Mouse (Mus musculus) 3T3-L1 (cell line): ENCODE measurements around the gene Cwh43.
A peak's percentile ranks its signal among the peaks of the same experiment; 100 is the strongest.
"Not testable (repeated sequence)": the region's sequence is repeated elsewhere in the genome, so short reads cannot be mapped to it uniquely, and the experiment has no call there.

Experiments
- DNase-seq: peaks from one replicate; pipeline ENCODE4 v3.0.0-alpha.2; 2015; ENCODE audit warnings: low read depth, low spot score

The Cwh43 gene

GRCm38 (mm10) chr5:73474412-73475405, 68.8 kb downstream of the Cwh43 start:
- DNase-seq = no peak

DNA sequence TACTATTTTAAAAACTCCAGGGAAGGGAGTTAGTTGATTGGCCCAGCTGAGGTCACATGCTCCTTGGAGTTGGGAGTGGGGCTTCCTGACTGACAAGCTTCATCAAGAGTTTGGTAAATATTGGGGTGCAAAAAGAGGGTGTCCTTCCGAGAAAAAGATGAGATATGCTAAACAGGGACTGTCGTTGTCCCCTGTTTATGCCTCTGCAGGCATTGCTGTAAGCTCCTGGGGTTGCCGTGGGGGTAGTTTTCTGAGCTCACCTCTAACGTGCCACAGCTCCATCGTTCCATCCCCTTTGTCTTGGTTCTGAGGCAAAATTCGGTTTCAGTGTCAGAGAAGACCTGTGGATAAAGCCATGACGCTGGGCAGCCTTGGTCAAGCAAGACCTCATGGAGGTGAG, 74.8 kb downstream of the Cwh43 start, which contains the start of gene Dcun1d4:
TSS of gene Dcun1d4 (plus strand) at position 301 of the 400 bp plus-strand sequence.
- no peak for DNase-seq

DNA sequence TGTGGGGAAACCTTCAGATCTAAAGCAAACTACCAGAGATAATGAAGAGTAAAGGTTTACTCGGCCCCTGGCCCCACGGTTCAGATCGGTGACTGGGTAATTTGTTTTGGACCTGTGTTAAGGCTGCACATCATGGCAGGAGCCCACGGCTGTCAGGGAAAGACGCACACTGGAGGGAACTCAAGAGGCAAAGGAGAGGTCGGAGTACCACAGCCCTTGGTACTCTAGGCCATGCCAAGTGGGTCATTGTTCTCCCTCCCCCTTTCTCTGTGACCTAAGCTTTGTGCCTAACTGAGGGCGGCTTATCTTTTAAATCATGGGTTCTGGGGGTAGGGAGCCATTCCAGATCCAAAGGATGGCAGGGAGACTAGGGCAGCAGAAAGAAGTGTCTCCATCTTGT, 75.5 kb downstream of the Cwh43 start:
- no peak for DNase-seq

DNA sequence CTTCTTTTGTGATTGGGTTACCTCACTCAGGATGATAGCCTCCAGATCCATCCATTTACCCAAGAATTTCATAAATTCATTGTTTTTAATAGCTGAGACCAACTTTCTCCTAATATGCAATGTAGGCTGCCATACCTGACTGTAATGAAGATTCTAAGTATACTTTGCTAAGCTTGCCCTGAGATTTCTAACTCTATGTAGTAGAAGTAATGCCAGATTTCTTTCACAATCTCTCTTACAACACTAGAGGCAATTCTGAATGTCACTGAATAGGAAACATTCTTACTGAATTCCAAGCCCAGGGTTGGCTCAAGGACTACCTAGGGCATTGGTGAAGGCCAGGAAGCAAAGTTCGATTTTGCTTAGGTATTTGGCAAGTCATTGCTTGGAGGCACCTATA, 76.5 kb downstream of the Cwh43 start:
- DNase-seq = not testable (repeated sequence)

DNA sequence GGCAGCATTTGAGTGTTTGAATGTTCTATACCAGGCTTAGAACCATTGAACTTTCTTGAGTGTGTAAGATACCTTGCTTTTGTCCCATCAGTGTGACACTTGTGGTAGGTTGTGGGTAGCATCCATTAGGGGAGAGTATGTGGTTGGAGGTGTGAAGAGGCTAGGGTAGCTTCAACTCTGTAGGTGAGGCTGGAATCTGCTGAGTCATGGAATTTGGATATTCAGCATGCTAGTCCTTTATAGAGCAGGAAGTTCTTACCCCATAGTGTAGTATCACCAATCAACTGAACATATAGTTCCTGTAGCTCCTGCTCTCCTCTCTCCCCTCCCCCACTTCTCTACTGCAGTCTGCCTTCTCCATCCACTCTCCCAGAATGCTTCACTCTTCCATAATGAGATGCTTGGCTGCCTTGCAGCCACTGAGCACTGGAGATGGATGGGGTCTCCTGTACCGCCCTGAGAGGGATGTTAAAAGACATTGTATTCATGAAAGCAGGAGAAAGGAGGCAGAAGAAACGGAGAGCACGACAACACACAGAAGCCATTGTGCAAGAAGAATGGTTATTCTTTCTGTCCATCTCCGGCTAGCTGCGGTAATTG, 78.2 kb downstream of the Cwh43 start:
- DNase-seq = no peak

- DNase-seq = no peak
These were observed 80.6 kb downstream of the Cwh43 start for GRCm38 (mm10) chr5:73486451-73486850.

DNA sequence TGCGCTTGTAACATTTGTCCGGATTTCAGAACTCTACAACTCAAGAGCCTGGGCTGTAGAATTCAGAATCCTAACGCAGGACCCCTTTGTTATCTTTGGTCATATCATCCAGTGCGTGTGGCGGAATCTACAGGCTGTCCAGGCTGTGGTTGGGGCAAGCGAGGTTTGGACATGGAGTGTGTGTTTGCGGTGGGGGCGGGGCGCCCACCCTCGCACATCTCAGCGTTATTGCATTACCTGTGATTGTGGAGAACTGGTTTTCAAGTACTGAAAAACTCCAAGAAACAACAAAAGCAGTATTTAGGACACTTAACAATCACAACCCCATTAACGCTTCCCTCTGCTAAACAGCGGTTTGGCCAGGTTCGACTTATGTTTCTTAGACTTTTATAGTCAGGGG, 84.0 kb downstream of the Cwh43 start:
- DNase-seq = peak; percentile 10

DNA sequence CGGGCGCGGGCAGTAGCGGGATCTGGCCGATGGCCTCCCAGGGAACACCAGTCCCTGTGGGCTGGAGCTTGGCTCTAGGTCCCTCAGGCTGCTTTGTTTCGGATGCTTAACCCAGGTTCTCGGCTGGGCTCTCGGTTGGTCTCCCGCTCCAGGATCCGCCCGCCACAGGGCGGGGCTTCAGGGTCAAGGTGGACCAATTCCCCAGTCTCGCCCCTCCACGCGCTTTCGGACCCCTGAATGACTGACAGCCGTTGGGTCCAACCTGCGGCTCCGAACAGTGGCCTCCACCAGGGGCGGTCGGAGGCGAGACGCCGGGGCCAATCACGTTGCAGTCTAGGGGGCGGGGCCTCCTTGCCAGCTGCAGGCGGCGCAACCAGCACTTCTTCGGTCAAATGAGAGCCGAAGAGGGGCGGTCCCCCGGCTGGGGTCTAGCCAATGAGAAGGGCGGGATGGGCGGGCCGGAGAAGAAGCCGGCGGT, 84.8 kb downstream of the Cwh43 start:
- DNase-seq = peak; percentile 100

GRCm38 (mm10) chr5:73491074-73491836, 85.4 kb downstream of the Cwh43 start:
- peak; percentile 31 for DNase-seq

DNA sequence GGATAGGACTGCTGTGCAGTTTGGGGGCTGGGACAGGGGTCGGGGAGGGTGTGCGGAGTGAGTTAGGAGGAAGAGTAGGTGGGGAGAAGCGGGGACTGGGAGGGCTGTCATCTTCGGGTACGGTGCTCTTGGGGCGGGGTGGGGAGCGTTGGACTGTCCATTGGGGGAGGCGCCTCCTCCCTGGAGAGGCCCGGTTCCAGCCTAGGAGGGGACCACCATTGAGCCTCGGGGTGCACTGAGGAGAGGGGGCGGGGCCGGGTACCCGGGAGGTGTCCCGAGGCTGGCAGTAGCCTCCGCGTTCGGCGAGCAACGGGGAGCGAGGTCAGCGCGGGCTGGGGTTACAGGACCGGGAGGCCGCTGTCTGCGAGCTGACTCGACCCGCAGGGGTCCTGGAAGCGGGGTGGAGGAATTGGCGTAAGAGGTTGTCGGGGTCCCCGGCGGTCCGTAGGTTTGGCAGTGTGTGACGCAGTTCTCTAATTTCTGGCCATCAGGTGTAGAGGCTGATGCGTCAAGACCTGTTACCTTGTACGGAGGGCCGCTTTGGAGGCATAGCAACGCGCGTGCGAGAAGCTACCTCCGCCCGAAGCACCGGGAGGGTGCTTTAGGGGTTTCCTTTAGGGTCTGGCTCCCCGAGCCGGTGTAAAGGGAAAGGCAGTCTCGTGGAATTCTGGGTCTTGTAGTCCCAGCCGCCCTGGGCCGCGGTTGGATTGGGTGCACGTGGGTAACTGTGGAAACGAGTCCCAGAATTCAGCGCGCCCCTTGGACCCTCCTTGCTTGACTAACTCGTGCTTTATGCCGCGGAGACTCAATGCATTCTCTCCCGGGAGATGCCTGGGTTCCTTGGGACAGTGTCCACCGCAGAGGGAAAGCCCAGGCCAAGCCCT, 86.2 kb downstream of the Cwh43 start:
- peak; percentile 97 for DNase-seq

- DNase-seq = no peak
These were observed 91.5 kb downstream of the Cwh43 start for GRCm38 (mm10) chr5:73497401-73497800.

GRCm38 (mm10) chr5:73498559-73498958, 92.7 kb downstream of the Cwh43 start:
- no peak for DNase-seq

GRCm38 (mm10) chr5:73500867-73501440, 95.1 kb downstream of the Cwh43 start:
- no peak for DNase-seq

DNA sequence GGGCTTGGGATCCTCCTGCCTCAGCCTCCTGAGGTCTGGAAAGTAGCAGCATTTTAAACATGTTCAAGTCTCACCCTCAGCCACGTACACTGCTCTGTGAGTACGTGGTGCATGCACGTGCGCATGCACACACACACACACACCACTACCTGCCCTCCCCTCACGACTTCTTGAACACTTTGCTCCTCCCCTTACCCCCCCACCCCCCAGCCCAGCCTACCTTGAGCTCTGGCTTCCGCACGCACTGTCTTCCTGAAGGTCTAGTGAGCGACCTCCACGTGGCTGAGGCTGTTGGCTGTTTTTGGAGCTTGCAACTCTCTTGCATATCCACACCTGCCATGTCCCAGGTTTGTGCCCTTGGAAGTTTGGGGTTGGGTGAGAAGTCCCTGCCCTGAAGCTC, 96.5 kb downstream of the Cwh43 start:
- DNase-seq = no peak
